Mouse (Mus musculus) megakaryocyte, embryonic 14.5 days (primary cell): ENCODE results near the gene Gemin5. TPM values are rescaled to one million over a fixed set of nuclear protein-coding genes. Genes with fewer than 3 reads are reported as not detected.

Source experiments
- H3K27me3 ChIP-seq: replicated peaks from 2 replicates; pipeline ENCODE3; 2012; ENCODE audit warnings: inconsistent platforms
- H3K36me3 ChIP-seq: replicated peaks from 2 replicates; pipeline ENCODE3; 2012; ENCODE audit warnings: low read length, inconsistent platforms, mixed read lengths
- H3K4me1 ChIP-seq: 2 replicates; pipeline ENCODE4 v1.6.1; 2012; ENCODE audit warnings: inconsistent platforms
- H3K4me3 ChIP-seq: replicated peaks from 2 replicates; pipeline ENCODE3; 2012; ENCODE audit warnings: moderate library complexity, mild to moderate bottlenecking, inconsistent platforms
- H3K9me3 ChIP-seq: 2 replicates; pipeline ENCODE4 v1.6.1; 2012; ENCODE audit warnings: inconsistent platforms
- FLI1 ChIP-seq: IDR thresholded peaks from 2 replicates; pipeline ENCODE4 v1.6.1; 2012; ENCODE audit warnings: low read length, inconsistent platforms, mixed read lengths
- GATA1 ChIP-seq: IDR thresholded peaks from 3 replicates; pipeline ENCODE4 v1.6.1; 2012; ENCODE audit warnings: mixed read lengths, low read length, inconsistent platforms, borderline replicate concordance
- polyA plus RNA-seq: library from polyadenylated mRNA; stranded (reverse); fragments of >175 nt; gene quantifications from 2 replicates; pipeline ENCODE4 v1.2.3, GENCODE M21; 2012; ENCODE audit warnings: low replicate concordance; ENCODE audit not compliant: insufficient read depth

The Gemin5 gene
- polyA plus RNA-seq, 1 experiment, result 2.7 TPM

- no peaks in the 10 kb centered on the region for H3K9me3 ChIP-seq
- TF ChIP-seq GATA1 (no peak), FLI1 (no peak)
These were observed 51.2 kb downstream of the Gemin5 start for GRCm38 (mm10) chr11:58117044-58117652.

GRCm38 (mm10) chr11:58116560-58116959 is 51.8 kb downstream of the Gemin5 start:
- Histone ChIP-seq H3K4me1 (peaks cover 37% of the 10 kb centered on the region), H3K27me3 (no peaks in the 10 kb centered on the region), H3K9me3 (no peaks in the 10 kb centered on the region), H3K36me3 (peaks cover 90% of the 10 kb centered on the region), H3K4me3 (peak overlapping the region; percentile 70)
- no peak for TF ChIP-seq FLI1
- no peak for TF ChIP-seq GATA1

More at GRCm38 (mm10) chr11:58117044-58117652, 51.2 kb downstream of the Gemin5 start:
- Histone ChIP-seq H3K27me3 (no peaks in the 10 kb centered on the region), H3K4me3 (peak overlapping the region; percentile 70), H3K4me1 (peaks cover 37% of the 10 kb centered on the region), H3K36me3 (peaks cover 91% of the 10 kb centered on the region)

GRCm38 (mm10) chr11:58107664-58108337 is 60.5 kb downstream of the Gemin5 start:
- no peaks in the 10 kb centered on the region for H3K27me3 ChIP-seq
- H3K9me3 ChIP-seq, result no peaks in the 10 kb centered on the region
- TF ChIP-seq GATA1 (no peak), FLI1 (no peak)
- H3K4me3 ChIP-seq, result peak overlapping the region; percentile 80
- peaks cover 56% of the 10 kb centered on the region for H3K4me1 ChIP-seq
- H3K36me3 ChIP-seq, result peaks cover 38% of the 10 kb centered on the region

GRCm38 (mm10) chr11:58107009-58107408 is 61.3 kb downstream of the Gemin5 start:
- no peaks in the 10 kb centered on the region for H3K9me3 ChIP-seq
- no peaks in the 10 kb centered on the region for H3K27me3 ChIP-seq
- peaks cover 30% of the 10 kb centered on the region for H3K36me3 ChIP-seq
- H3K4me3 ChIP-seq, result peak overlapping the region; percentile 80
- TF ChIP-seq FLI1 (no peak), GATA1 (no peak)
- peaks cover 60% of the 10 kb centered on the region for H3K4me1 ChIP-seq

- Histone ChIP-seq H3K27me3 (no peaks in the 10 kb centered on the region), H3K9me3 (no peaks in the 10 kb centered on the region), H3K36me3 (peaks cover 4% of the 10 kb centered on the region), H3K4me3 (peak overlapping the region; percentile 98), H3K4me1 (peaks cover 62% of the 10 kb centered on the region)
- TF ChIP-seq GATA1 (no peak), FLI1 (no peak)
These were observed 64.0 kb downstream of the Gemin5 start for GRCm38 (mm10) chr11:58104351-58104791.

- H3K4me3 ChIP-seq, result peak within 1 kb of the TSS; percentile 98
- TF ChIP-seq FLI1, result no peak
- TF ChIP-seq GATA1, result no peak
- no peaks in the 10 kb centered on the region for H3K27me3 ChIP-seq
- H3K36me3 ChIP-seq, result no peaks in the 10 kb centered on the region
- H3K4me1 ChIP-seq, result peaks cover 57% of the 10 kb centered on the region
- no peaks in the 10 kb centered on the region for H3K9me3 ChIP-seq
These were observed 64.5 kb downstream of the Gemin5 start, which contains the start of gene Cnot8 for GRCm38 (mm10) chr11:58103697-58104306. TSS of gene Cnot8 (plus strand) at chr11:58104153.

GRCm38 (mm10) chr11:58103344-58103653 is 65.0 kb downstream of the Gemin5 start:
- H3K27me3 ChIP-seq, result no peaks in the 10 kb centered on the region
- no peak for TF ChIP-seq GATA1
- no peak for TF ChIP-seq FLI1
- peaks cover 52% of the 10 kb centered on the region for H3K4me1 ChIP-seq
- H3K4me3 ChIP-seq, result peak overlapping the region; percentile 98
- H3K9me3 ChIP-seq, result no peaks in the 10 kb centered on the region
- no peaks in the 10 kb centered on the region for H3K36me3 ChIP-seq

GRCm38 (mm10) chr11:58102581-58103343 is 65.6 kb downstream of the Gemin5 start:
- peaks cover 47% of the 10 kb centered on the region for H3K4me1 ChIP-seq
- H3K36me3 ChIP-seq, result no peaks in the 10 kb centered on the region
- no peaks in the 10 kb centered on the region for H3K27me3 ChIP-seq
- peak overlapping the region; percentile 98 for H3K4me3 ChIP-seq
- TF ChIP-seq GATA1, result no peak
- H3K9me3 ChIP-seq, result no peaks in the 10 kb centered on the region

GRCm38 (mm10) chr11:58102146-58102545 is 66.2 kb downstream of the Gemin5 start:
- Histone ChIP-seq H3K36me3 (no peaks in the 10 kb centered on the region), H3K4me1 (peaks cover 41% of the 10 kb centered on the region), H3K9me3 (no peaks in the 10 kb centered on the region), H3K27me3 (peaks cover 1% of the 10 kb centered on the region), H3K4me3 (no peak overlapping the region)
- no peak for TF ChIP-seq GATA1
- TF ChIP-seq FLI1, result no peak

GRCm38 (mm10) chr11:58101194-58101720 is 67.1 kb downstream of the Gemin5 start:
- H3K27me3 ChIP-seq, result peaks cover 1% of the 10 kb centered on the region
- TF ChIP-seq FLI1 (no peak), GATA1 (no peak)
- H3K36me3 ChIP-seq, result no peaks in the 10 kb centered on the region
- peaks cover 38% of the 10 kb centered on the region for H3K4me1 ChIP-seq
- no peaks in the 10 kb centered on the region for H3K9me3 ChIP-seq
- no peak overlapping the region for H3K4me3 ChIP-seq
